Mouse (Mus musculus) heart, embryonic 10.5 days (tissue): ENCODE measurements around the gene Serpinb2. TPM values are rescaled to one million over a fixed set of nuclear protein-coding genes. Genes with fewer than 3 reads are reported as not detected.

Experiments used
- DNase-seq: peaks from one replicate; pipeline ENCODE4 v3.0.0-alpha.2; 2017; ENCODE audit warnings: low spot score
- H3K27ac ChIP-seq: fragments of 300-500 bp; sonication (generic); 2 replicates; pipeline ENCODE4 v1.5.1; 2016; ENCODE audit warnings: mild to moderate bottlenecking
- H3K27me3 ChIP-seq: fragments of 300-500 bp; sonication (generic); 2 replicates; pipeline ENCODE4 v1.6.1; 2016; ENCODE audit warnings: mild to moderate bottlenecking; ENCODE audit not compliant: poor library complexity, insufficient read depth, severe bottlenecking
- H3K36me3 ChIP-seq: fragments of 300-500 bp; sonication (generic); 2 replicates; pipeline ENCODE4 v1.6.1; 2016; ENCODE audit warnings: mild to moderate bottlenecking, moderate library complexity
- H3K4me1 ChIP-seq: fragments of 300-500 bp; sonication (generic); 2 replicates; pipeline ENCODE4 v1.6.1; 2016; ENCODE audit warnings: mild to moderate bottlenecking
- H3K4me3 ChIP-seq: fragments of 300-500 bp; sonication (generic); 2 replicates; pipeline ENCODE4 v1.5.1; 2016; ENCODE audit warnings: mild to moderate bottlenecking, moderate library complexity
- H3K9me3 ChIP-seq: fragments of 300-500 bp; sonication (generic); 2 replicates; pipeline ENCODE4 v1.6.1; 2016; ENCODE audit warnings: mild to moderate bottlenecking, moderate library complexity
- WGBS: fragments of 180-500 bp; shearing (Covaris S2); methylation state at CpG from one replicate; pipeline ENCODE4 v1.1.7; 2016; 5-methylcytosine and 5-hydroxymethylcytosine counted together
- polyA plus RNA-seq: library from polyadenylated mRNA; unstranded; fragments of >200 nt; fragmentation: Nextera tagmentation; extraction: Ambion mirVana; gene quantifications from 2 replicates; pipeline ENCODE4 v1.2.1, GENCODE M21; 2016

Gene Serpinb2
- 0.25 and 0.30 TPM in 2 replicates for polyA plus RNA-seq

- 72% methylated on average over 5 of the region's 5 CpGs for WGBS
- Histone ChIP-seq H3K9me3 (no peaks in the 10 kb centered on the region), H3K4me3 (no peak within 1 kb of the TSS), H3K4me1 (no peaks in the 10 kb centered on the region), H3K27ac (no peak within 1 kb of the TSS), H3K36me3 (no peaks in the 10 kb centered on the region), H3K27me3 (no peaks in the 10 kb centered on the region)
- DNase-seq = no peak
These were observed at the start of gene Serpinb2 for GRCm38 (mm10) chr1:107511252-107511651. Gene Serpinb2, plus strand, starts transcription at chr1:107511423.

- no peaks in the 10 kb centered on the region for H3K36me3 ChIP-seq
These were observed 31.3 kb upstream of the Serpinb2 start for GRCm38 (mm10) chr1:107479909-107480308.

GRCm38 (mm10) chr1:107481452-107481851 lies 29.8 kb upstream of the Serpinb2 start:
- Histone ChIP-seq H3K4me3 (no peak overlapping the region), H3K36me3 (no peaks in the 10 kb centered on the region), H3K4me1 (no peaks in the 10 kb centered on the region), H3K27ac (no peak overlapping the region), H3K27me3 (no peaks in the 10 kb centered on the region), H3K9me3 (no peaks in the 10 kb centered on the region)
- DNase-seq = no peak
- WGBS = 25% methylated on average over 11 of the region's 11 CpGs

More at GRCm38 (mm10) chr1:107479909-107480308, 31.3 kb upstream of the Serpinb2 start:
- no peak for DNase-seq
- Histone ChIP-seq H3K4me1 (no peaks in the 10 kb centered on the region), H3K27me3 (no peaks in the 10 kb centered on the region), H3K4me3 (no peak overlapping the region), H3K27ac (no peak overlapping the region), H3K9me3 (no peaks in the 10 kb centered on the region)

- WGBS = 76% methylated on average over 8 of the region's 8 CpGs
- Histone ChIP-seq H3K36me3 (no peaks in the 10 kb centered on the region), H3K4me3 (no peak overlapping the region), H3K27ac (no peak overlapping the region), H3K27me3 (no peaks in the 10 kb centered on the region), H3K9me3 (no peaks in the 10 kb centered on the region), H3K4me1 (no peaks in the 10 kb centered on the region)
- DNase-seq = no peak
These were observed 21.6 kb upstream of the Serpinb2 start for GRCm38 (mm10) chr1:107489577-107489976.

- H3K27ac ChIP-seq = no peak overlapping the region
- no peaks in the 10 kb centered on the region for H3K36me3 ChIP-seq
- H3K4me1 ChIP-seq = no peaks in the 10 kb centered on the region
- no peaks in the 10 kb centered on the region for H3K9me3 ChIP-seq
- no peak for DNase-seq
- H3K27me3 ChIP-seq = no peaks in the 10 kb centered on the region
- no peak overlapping the region for H3K4me3 ChIP-seq
- 72% methylated on average over 2 of the region's 2 CpGs for WGBS
These were observed 14.4 kb upstream of the Serpinb2 start for GRCm38 (mm10) chr1:107496789-107497188.

- H3K27ac ChIP-seq = no peak overlapping the region
- no peaks in the 10 kb centered on the region for H3K4me1 ChIP-seq
- H3K27me3 ChIP-seq = no peaks in the 10 kb centered on the region
- DNase-seq = no peak
- H3K4me3 ChIP-seq = no peak overlapping the region
- H3K9me3 ChIP-seq = no peaks in the 10 kb centered on the region
- H3K36me3 ChIP-seq = no peaks in the 10 kb centered on the region
These were observed 9.2 kb upstream of the Serpinb2 start for GRCm38 (mm10) chr1:107502025-107502424.

- no peak for DNase-seq
- no peaks in the 10 kb centered on the region for H3K4me1 ChIP-seq
- no peak overlapping the region for H3K4me3 ChIP-seq
- H3K27me3 ChIP-seq = no peaks in the 10 kb centered on the region
- H3K9me3 ChIP-seq = no peaks in the 10 kb centered on the region
- H3K27ac ChIP-seq = no peak overlapping the region
- WGBS = 63% methylated on average over 3 of the region's 3 CpGs
- no peaks in the 10 kb centered on the region for H3K36me3 ChIP-seq
These were observed 7.9 kb upstream of the Serpinb2 start for GRCm38 (mm10) chr1:107503294-107503693.

DNA sequence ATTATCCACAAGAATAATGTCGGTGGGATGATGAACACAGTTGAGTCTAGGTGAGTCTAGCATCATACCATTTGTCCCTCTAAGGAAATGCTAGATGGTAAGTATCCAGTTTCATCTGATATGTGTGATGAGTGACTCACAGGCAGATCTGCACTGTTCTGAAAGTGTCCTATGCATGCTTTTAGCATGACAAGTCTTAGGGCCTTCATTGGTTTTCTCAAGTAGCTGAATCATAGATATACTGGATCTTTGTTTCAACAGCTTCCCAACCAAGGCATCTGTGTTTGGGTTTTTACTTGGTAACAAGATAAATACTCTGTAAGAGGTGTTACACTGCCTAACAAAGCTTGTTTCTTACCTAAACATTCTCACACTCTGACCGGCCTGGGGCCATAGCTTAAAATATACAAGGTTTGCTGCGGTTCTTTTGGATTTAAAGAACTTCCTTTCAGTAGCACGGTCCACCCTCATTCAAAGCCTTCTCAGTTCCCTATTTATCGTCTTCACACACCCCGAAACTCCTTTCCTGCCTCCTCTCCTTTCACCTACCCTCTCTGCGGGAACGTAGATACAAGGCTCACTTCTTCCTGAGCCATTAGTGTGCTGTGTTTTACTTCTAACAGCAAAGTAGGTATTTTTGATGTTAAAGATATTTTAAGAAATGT lies 5.2 kb upstream of the Serpinb2 start:
- Histone ChIP-seq H3K27ac (no peak overlapping the region), H3K4me1 (no peaks in the 10 kb centered on the region), H3K27me3 (no peaks in the 10 kb centered on the region), H3K4me3 (no peak overlapping the region), H3K9me3 (no peaks in the 10 kb centered on the region), H3K36me3 (no peaks in the 10 kb centered on the region)
- WGBS = 77% methylated on average over 8 of the region's 8 CpGs
- no peak for DNase-seq

- no peaks in the 10 kb centered on the region for H3K27me3 ChIP-seq
- no peak for DNase-seq
- H3K4me3 ChIP-seq = no peak overlapping the region
- H3K36me3 ChIP-seq = no peaks in the 10 kb centered on the region
- no peaks in the 10 kb centered on the region for H3K4me1 ChIP-seq
- H3K27ac ChIP-seq = no peak overlapping the region
- 58% methylated on average over 2 of the region's 2 CpGs for WGBS
- no peaks in the 10 kb centered on the region for H3K9me3 ChIP-seq
These were observed 1.2 kb downstream of the Serpinb2 start for GRCm38 (mm10) chr1:107512194-107513138.

GRCm38 (mm10) chr1:107513530-107513929 lies 2.3 kb downstream of the Serpinb2 start:
- Histone ChIP-seq H3K27ac (no peak overlapping the region), H3K36me3 (no peaks in the 10 kb centered on the region), H3K27me3 (no peaks in the 10 kb centered on the region), H3K9me3 (no peaks in the 10 kb centered on the region), H3K4me3 (no peak overlapping the region), H3K4me1 (no peaks in the 10 kb centered on the region)
- DNase-seq = no peak
- WGBS = 81% methylated on average over 1 of the region's 1 CpGs

DNA sequence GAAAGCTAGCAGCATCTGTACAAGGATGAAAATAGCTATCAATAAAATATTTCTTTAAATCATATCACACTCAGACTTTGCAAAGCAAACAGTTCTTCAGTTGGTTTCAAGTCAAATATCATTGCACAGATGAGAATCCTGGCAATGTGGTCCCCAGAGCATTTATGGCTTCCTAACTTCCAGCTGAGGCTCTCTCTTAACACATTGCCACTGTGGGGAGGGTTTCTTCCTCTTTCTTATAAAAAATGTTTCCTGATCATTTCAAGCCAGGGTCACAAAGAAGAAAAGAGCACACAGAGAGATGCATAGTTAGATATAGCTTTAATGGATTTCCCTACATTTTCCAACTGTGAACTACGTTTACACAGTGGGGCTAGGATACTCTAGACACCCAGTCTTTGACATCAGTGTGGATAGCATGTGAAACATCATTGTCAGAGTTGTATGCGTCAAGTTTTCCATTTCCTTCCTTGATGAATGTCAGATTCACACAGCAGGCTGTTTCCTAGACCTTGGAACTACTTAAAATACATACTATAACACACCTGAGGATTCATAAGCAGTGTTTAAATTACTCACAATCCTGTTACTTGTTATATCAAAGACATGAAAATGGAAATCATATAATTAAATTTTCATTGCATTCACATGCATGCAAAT lies 4.7 kb downstream of the Serpinb2 start:
- WGBS = 59% methylated on average over 2 of the region's 2 CpGs
- Histone ChIP-seq H3K9me3 (no peaks in the 10 kb centered on the region), H3K36me3 (no peaks in the 10 kb centered on the region), H3K27me3 (no peaks in the 10 kb centered on the region), H3K27ac (no peak overlapping the region), H3K4me3 (no peak overlapping the region), H3K4me1 (no peaks in the 10 kb centered on the region)
- no peak for DNase-seq

GRCm38 (mm10) chr1:107525592-107525991 lies 14.4 kb downstream of the Serpinb2 start:
- Histone ChIP-seq H3K27me3 (no peaks in the 10 kb centered on the region), H3K4me3 (no peak overlapping the region), H3K9me3 (no peaks in the 10 kb centered on the region), H3K36me3 (no peaks in the 10 kb centered on the region), H3K27ac (no peak overlapping the region), H3K4me1 (no peaks in the 10 kb centered on the region)
- 78% methylated on average over 4 of the region's 4 CpGs for WGBS
- no peak for DNase-seq
